Mouse (Mus musculus): ENCODE data around the gene St3gal2. TPM values are rescaled to one million over a fixed set of nuclear protein-coding genes. Genes with fewer than 3 reads are reported as not detected.
"Not testable (repeated sequence)": the region's sequence is repeated elsewhere in the genome, so short reads cannot be mapped to it uniquely, and the experiment has no call there.

Gene St3gal2
- polyA plus RNA-seq, 1 experiment from 2014 or later, result 15.1 TPM

DNA sequence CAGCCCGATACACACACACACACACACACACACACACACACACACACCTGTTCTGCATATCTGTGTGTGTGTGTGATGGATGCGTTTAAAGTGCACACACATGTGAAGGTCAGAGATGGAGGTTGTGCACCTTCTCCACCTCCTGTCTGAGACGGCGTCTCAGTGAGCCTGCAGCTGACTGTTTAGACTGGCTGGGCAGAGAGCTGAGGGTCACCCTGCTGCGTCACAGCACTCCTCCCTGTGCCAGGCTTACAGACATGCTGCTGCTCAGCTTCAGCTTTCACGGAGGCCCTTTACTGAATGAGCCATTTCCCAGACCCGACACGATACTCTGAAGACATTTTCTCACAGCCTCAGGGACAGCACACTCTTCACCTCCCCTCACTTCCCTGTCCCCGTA, 70.3 kb downstream of the St3gal2 start:
- no peaks in the 10 kb centered on the region for H3K27me3 ChIP-seq (ENCODE audit: insufficient read depth, low read length)
- H3K9ac ChIP-seq (ENCODE audit: low read depth, low read length), result no peak overlapping the region
- no peaks in the 10 kb centered on the region for H3K4me1 ChIP-seq (replicated peaks; ENCODE audit: insufficient read depth, low read length)
- peaks cover 41% of the 10 kb centered on the region for H3K36me3 ChIP-seq (ENCODE audit: insufficient read depth, low read length)
- TF ChIP-seq CTCF (IDR thresholded peaks at IDR 0.05; ENCODE audit: low read depth), result no peak
- no peak overlapping the region for H3K27ac ChIP-seq
- H3K4me2 ChIP-seq (ENCODE audit: low read length), result no peak overlapping the region
- ATAC-seq (replicated peaks; ENCODE audit: low FRiP score, low read depth) (no peak), DNase-seq (ENCODE audit: low spot score) (no peak)
- no peak overlapping the region for H3K4me3 ChIP-seq (replicated peaks; ENCODE audit: low read depth, low read length)
- WGBS, result 91% methylated on average over 9 of the region's 9 CpGs
- no peaks in the 10 kb centered on the region for H3K9me3 ChIP-seq (replicated peaks; ENCODE audit: low read length)

DNA sequence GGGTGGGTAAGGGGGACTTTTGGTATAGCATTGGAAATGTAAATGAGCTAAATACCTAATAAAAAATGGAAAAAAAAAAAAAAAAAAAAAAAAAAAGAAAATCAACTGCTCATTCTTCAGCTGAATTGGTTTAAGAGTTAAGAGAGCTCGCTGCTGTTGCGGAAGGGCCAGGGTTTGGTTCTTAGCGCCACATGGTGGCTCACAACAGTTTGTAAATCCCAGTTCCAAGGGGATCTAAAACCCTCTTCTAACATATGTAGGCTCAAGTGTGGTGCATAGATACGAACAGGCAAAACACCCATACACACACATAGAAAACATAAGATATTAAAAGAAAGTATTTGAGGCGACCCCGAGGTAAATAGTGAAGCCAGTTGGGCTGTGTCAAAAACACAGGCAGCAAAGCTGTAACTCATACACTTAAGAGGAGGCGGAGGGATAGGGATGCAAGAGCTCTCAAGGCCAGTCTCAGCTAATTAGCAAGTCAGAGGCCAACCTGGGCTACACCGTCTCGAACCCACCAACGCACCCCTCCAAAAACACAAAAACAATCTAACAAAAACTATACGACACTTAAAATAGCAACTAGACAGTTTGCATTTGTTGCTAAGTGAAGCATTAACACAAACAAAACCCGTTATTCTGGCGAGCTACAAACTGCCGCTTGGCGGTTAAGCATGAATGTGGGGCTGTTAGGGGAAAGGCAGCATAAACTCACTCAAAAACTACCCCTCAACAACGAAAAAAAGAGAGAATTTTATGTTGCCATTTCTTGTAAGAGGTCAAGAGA, 77.1 kb downstream of the St3gal2 start:
- TF ChIP-seq CTCF (IDR thresholded peaks at IDR 0.05; ENCODE audit: low read depth), result no peak
- Histone ChIP-seq H3K36me3 (ENCODE audit: insufficient read depth, low read length) (no peaks in the 10 kb centered on the region; the same call in 1 of the 2 replicates), H3K4me2 (ENCODE audit: low read length) (peak overlapping the region; percentile 80), H3K4me3 (replicated peaks; ENCODE audit: low read depth, low read length) (peak overlapping the region; percentile 92), H3K9ac (ENCODE audit: low read depth, low read length) (peak overlapping the region; percentile 90), H3K27me3 (ENCODE audit: insufficient read depth, low read length) (no peaks in the 10 kb centered on the region), H3K27ac (peak overlapping the region; percentile 92), H3K4me1 (replicated peaks; ENCODE audit: insufficient read depth, low read length) (no peaks in the 10 kb centered on the region), H3K9me3 (replicated peaks; ENCODE audit: low read length) (no peaks in the 10 kb centered on the region)
- DNase-seq (ENCODE audit: low spot score), result peak; percentile 17
- no peak for ATAC-seq (replicated peaks; ENCODE audit: low FRiP score, low read depth)
- WGBS, result 34% methylated on average over 16 of the region's 16 CpGs

DNA sequence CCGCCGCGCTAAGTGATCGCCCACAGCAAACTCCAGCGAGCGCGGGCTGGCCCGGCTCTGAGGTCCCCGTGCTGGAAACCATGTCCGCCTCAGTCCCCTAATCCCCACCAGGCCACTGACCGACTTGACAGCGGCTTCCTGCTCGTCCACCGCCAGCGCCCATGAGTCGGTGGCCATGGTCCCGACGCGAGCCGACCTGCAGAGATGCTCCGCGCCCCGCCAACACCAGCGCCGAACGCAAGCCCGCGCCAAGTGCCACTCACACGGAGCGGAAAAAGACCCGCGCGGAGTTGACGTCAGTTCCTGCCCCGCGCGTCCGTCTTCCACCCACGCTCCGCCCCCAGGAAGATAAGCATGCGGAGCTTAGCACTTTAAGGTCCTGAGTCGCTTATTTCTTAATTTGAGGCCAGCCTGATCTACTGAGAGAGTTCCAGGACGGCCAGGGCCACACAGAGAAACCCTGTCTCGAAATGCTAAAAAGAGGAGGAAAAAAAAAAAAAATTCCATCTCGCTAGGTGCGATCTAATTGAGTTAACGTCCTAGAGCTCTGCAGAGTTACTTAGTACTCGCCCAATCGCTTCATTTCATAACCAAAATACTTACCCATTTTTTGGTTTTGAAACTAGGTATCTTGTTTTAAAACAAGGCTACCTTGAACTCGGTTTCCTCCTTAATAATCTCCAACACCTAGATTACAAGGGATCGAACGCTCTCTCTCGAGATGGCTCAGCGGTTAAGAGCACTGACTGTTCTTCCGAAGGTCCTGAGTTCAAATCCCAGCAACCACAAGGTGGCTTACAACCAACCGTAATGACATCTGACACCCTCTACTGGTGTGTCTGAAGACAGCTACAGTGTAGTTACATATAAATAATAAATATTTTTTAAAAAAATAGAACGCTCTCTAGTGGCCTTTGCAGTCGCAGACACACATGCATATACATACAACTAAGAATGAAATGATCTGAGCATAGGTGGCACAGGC, 78.1 kb downstream of the St3gal2 start, which contains the start of gene Ddx19a:
Gene Ddx19a (minus strand): TSS at position 254 of the 985 bp plus-strand sequence.
- 4% methylated on average over 58 of the region's 58 CpGs for WGBS
- Histone ChIP-seq H3K36me3 (ENCODE audit: insufficient read depth, low read length) (no peaks in the 10 kb centered on the region), H3K27ac (peak within 1 kb of the TSS; percentile 92), H3K27me3 (ENCODE audit: insufficient read depth, low read length) (no peaks in the 10 kb centered on the region), H3K4me3 (replicated peaks; ENCODE audit: low read depth, low read length) (peak within 1 kb of the TSS; percentile 92), H3K9me3 (replicated peaks; ENCODE audit: low read length) (no peaks in the 10 kb centered on the region), H3K9ac (ENCODE audit: low read depth, low read length) (peak within 1 kb of the TSS; percentile 90), H3K4me1 (replicated peaks; ENCODE audit: insufficient read depth, low read length) (no peaks in the 10 kb centered on the region), H3K4me2 (ENCODE audit: low read length) (peak within 1 kb of the TSS; percentile 80)
- TF ChIP-seq CTCF (IDR thresholded peaks at IDR 0.05; ENCODE audit: low read depth), result peak; percentile 45; the same call in 1 of the 2 replicates
- ATAC-seq (replicated peaks; ENCODE audit: low FRiP score, low read depth) (peak; percentile 91), DNase-seq (ENCODE audit: low spot score) (peak; percentile 95)

DNA sequence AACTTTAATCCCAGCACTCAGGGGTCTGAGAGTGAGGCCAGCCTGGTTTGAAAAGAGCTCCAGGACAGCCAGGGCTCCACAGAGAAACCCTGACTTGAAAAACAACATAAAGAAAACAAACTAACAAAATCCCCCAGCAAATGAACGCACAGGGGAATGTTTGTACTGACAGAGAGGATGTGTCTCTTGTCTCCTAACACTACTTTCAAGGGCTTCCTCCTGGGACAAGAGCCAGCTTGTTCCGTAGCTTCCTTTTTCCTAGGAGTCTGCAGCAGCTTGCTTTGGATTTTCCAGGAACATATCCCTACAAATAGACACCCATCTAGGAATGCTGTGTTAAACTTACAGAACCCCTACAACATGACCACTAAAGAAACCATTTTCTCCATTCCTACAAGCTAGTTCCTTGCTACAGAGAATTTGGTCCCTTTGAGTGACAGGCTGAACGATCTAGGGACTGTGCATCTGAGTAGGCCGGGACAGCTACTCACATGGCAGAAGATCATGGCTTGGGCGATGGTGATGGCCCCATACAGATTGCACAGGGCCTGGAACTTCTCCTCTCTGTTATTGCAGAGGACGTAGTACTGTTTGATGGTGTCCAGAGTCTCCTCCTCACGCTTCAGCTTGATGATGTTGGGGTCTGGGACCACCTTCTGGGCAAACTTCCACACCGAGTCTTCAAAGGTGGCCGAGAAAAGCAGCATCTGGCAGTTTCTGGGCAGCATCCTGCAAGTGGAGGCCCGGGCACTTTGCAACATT, 90.7 kb downstream of the St3gal2 start:
- not testable (repeated sequence) for H3K27me3 ChIP-seq (ENCODE audit: insufficient read depth, low read length); H3K9ac ChIP-seq (ENCODE audit: low read depth, low read length); ATAC-seq (replicated peaks; ENCODE audit: low FRiP score, low read depth); H3K27ac ChIP-seq; DNase-seq (ENCODE audit: low spot score); H3K4me1 ChIP-seq (replicated peaks; ENCODE audit: insufficient read depth, low read length); H3K4me3 ChIP-seq (replicated peaks; ENCODE audit: low read depth, low read length); H3K9me3 ChIP-seq (replicated peaks; ENCODE audit: low read length); H3K4me2 ChIP-seq (ENCODE audit: low read length)
- WGBS, result 90% methylated on average over 8 of the region's 10 CpGs
- H3K36me3 ChIP-seq (ENCODE audit: insufficient read depth, low read length), result peaks cover 14% of the 10 kb centered on the region; the same call in 1 of the 2 replicates

Small RNA genes within 50 kb of the gene (microRNA-seq; reads per million reads assigned to microRNA genes)
- not detected for gene Mir3473d

Other genes starting within 250 kb of the St3gal2 start
- gene Mtss1l, start 198.4 kb upstream of the St3gal2 start, polyA plus RNA-seq (2015; fragmentation: Nextera tagmentation; extraction: Ambion mirVana), result 8.7 and 12.4 TPM in 2 replicates
- 5.2 and 7.5 TPM in 2 replicates for gene Il34, start 114.0 kb upstream of the St3gal2 start, polyA plus RNA-seq (2015; fragmentation: Nextera tagmentation; extraction: Ambion mirVana)
- 47.2 and 57.3 TPM in 2 replicates for gene Cog4, start 73.3 kb upstream of the St3gal2 start, polyA plus RNA-seq (2015; fragmentation: Nextera tagmentation; extraction: Ambion mirVana)
- 80.1 and 89.4 TPM in 2 replicates for gene Sf3b3, start 73.1 kb upstream of the St3gal2 start, polyA plus RNA-seq (2015; fragmentation: Nextera tagmentation; extraction: Ambion mirVana)
- gene Fuk, start 17.4 kb upstream of the St3gal2 start, polyA plus RNA-seq (2015; fragmentation: Nextera tagmentation; extraction: Ambion mirVana), result 10.1 and 10.7 TPM in 2 replicates
- 13.3 and 13.7 TPM in 2 replicates for gene Ddx19a, start 77.9 kb downstream of the St3gal2 start, polyA plus RNA-seq (2015; fragmentation: Nextera tagmentation; extraction: Ambion mirVana)
- 4.4 and 4.8 TPM in 2 replicates for gene Ddx19b, start 111.8 kb downstream of the St3gal2 start, polyA plus RNA-seq (2015; fragmentation: Nextera tagmentation; extraction: Ambion mirVana)
- 39.6 and 42.2 TPM in 2 replicates for gene Aars, start 113.2 kb downstream of the St3gal2 start, polyA plus RNA-seq (2015; fragmentation: Nextera tagmentation; extraction: Ambion mirVana)
- 29.8 and 37.6 TPM in 2 replicates for gene Exosc6, start 136.4 kb downstream of the St3gal2 start, polyA plus RNA-seq (2015; fragmentation: Nextera tagmentation; extraction: Ambion mirVana)
- gene Clec18a, start 172.5 kb downstream of the St3gal2 start, polyA plus RNA-seq (2015; fragmentation: Nextera tagmentation; extraction: Ambion mirVana), result 76.6 and 89.9 TPM in 2 replicates
- 8.5 and 9.7 TPM in 2 replicates for gene Pdpr, start 174.7 kb downstream of the St3gal2 start, polyA plus RNA-seq (2015; fragmentation: Nextera tagmentation; extraction: Ambion mirVana)

Measured in kidney, postnatal 0 days (tissue).